ENCODE assay signal across 8 mouse cellular contexts in the genomic region with DNA sequence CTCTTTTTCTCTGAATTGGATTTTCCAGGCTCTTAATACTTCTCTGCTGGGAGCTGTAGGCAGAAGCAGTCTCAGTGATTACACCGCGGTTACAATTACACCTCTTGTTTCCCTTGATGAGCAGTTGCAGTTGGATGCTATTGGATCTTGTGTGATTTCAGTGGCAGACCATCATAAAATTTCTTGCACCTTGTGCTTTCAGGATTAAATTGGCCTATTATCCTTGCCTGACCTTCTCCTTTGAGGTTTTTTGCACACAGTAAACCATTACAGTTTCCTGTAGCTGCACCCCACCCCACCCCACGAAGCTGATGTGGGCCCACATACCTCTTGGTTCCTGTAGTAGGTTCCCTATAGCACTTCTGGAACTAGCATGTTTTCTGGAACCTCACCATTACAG. TPM values are rescaled to one million over a fixed set of nuclear protein-coding genes. Genes with fewer than 3 reads are reported as not detected.
DNase-seq lines count a peak whose midpoint lies in the region; ATAC-seq and TF ChIP-seq lines count a peak whose summit lies in the region.

No protein-coding gene starts in this region.

- no peak for DNase-seq in neural tube, embryonic 11.5 days (ENCODE audit: low spot score)
- DNase-seq in neural tube, embryonic 10.5 days (ENCODE audit: extremely low spot score, low spot score) = no peak
- DNase-seq in hindbrain, postnatal 0 days (ENCODE audit: low spot score) = peak; percentile 24
- peak; percentile 4 for DNase-seq in lung, postnatal 36 days
- DNase-seq in stomach, postnatal 0 days (ENCODE audit: low spot score) = peak; percentile 20
- no peak for DNase-seq in right cerebral cortex, postnatal 4 days
- DNase-seq in gastrocnemius, adult 8-10 months (ENCODE audit: low spot score in 2 of 2) = no peak

- peak overlapping the region; percentile 69 for H3K4me3 ChIP-seq in neural tube, embryonic 11.5 days (ENCODE audit: low read depth, low read length)
- H3K4me3 ChIP-seq in embryonic fibroblast, embryonic 13.5 days (ENCODE audit: insufficient read depth, low read length) = peak overlapping the region; percentile 99
- peak overlapping the region; percentile 69 for H3K4me3 ChIP-seq in hindbrain, postnatal 0 days (ENCODE audit: low read length)
- H3K4me3 ChIP-seq in stomach, postnatal 0 days (ENCODE audit: low read depth, low read length) = peak overlapping the region; percentile 78

- TF ChIP-seq POLR2A in embryonic fibroblast, embryonic 13.5 days (IDR thresholded peaks at IDR 0.05; ENCODE audit: low read depth, low read length) = no peak

- no peak for TF ChIP-seq CTCF in embryonic fibroblast, embryonic 13.5 days (IDR thresholded peaks at IDR 0.05; ENCODE audit: borderline replicate concordance, insufficient read depth, low read length)
- TF ChIP-seq CTCF in hindbrain, postnatal 0 days (IDR thresholded peaks at IDR 0.05; ENCODE audit: low read depth) = no peak
- TF ChIP-seq CTCF in stomach, postnatal 0 days (IDR thresholded peaks at IDR 0.05; ENCODE audit: low read depth) = no peak

- no peaks in the 10 kb centered on the region for H3K36me3 ChIP-seq in neural tube, embryonic 11.5 days (ENCODE audit: control insufficient read depth, insufficient read depth, low read length)
- no peaks in the 10 kb centered on the region for H3K36me3 ChIP-seq in hindbrain, postnatal 0 days (ENCODE audit: insufficient read depth, low read length)
- H3K36me3 ChIP-seq in stomach, postnatal 0 days (ENCODE audit: control insufficient read depth, insufficient read depth, low read length) = no peaks in the 10 kb centered on the region

- ATAC-seq in neural tube, embryonic 11.5 days (ENCODE audit: insufficient read depth, low FRiP score, low TSS enrichment) = no peak
- no peak for ATAC-seq in hindbrain, postnatal 0 days
- ATAC-seq in stomach, postnatal 0 days (ENCODE audit: low FRiP score, low TSS enrichment) = no peak

- no peak for TF ChIP-seq EP300 in stomach, postnatal 0 days (optimal IDR thresholded peaks at IDR 0.05)

- WGBS in neural tube, embryonic 11.5 days = 10% methylated on average over 3 of the region's 3 CpGs
- 20% methylated on average over 3 of the region's 3 CpGs for WGBS in hindbrain, postnatal 0 days
- WGBS in stomach, postnatal 0 days = 9% methylated on average over 3 of the region's 3 CpGs

- H3K9ac ChIP-seq in neural tube, embryonic 11.5 days (ENCODE audit: low read length) = peak overlapping the region; percentile 73
- H3K9ac ChIP-seq in hindbrain, postnatal 0 days (replicated peaks; ENCODE audit: low read length) = no peak overlapping the region
- H3K9ac ChIP-seq in stomach, postnatal 0 days (ENCODE audit: low read length) = peak overlapping the region; percentile 84

- H3K27ac ChIP-seq in neural tube, embryonic 11.5 days (ENCODE audit: low read depth, low read length) = no peak overlapping the region
- H3K27ac ChIP-seq in embryonic fibroblast, embryonic 13.5 days (ENCODE audit: insufficient read depth, low read length) = peak overlapping the region; percentile 94
- H3K27ac ChIP-seq in hindbrain, postnatal 0 days = no peak overlapping the region
- H3K27ac ChIP-seq in stomach, postnatal 0 days (replicated peaks) = peak overlapping the region; percentile 91

- H3K4me1 ChIP-seq in neural tube, embryonic 11.5 days (ENCODE audit: control insufficient read depth, insufficient read depth, low read length) = peaks cover 4% of the 10 kb centered on the region; the same call in 1 of the 2 replicates
- H3K4me1 ChIP-seq in embryonic fibroblast, embryonic 13.5 days (ENCODE audit: control insufficient read depth, insufficient read depth, low read length) = peaks cover under 1% of the 10 kb centered on the region; the same call in 1 of the 2 replicates
- H3K4me1 ChIP-seq in hindbrain, postnatal 0 days (ENCODE audit: insufficient read depth, low read length) = no peaks in the 10 kb centered on the region
- H3K4me1 ChIP-seq in stomach, postnatal 0 days (replicated peaks; ENCODE audit: control insufficient read depth, insufficient read depth) = no peaks in the 10 kb centered on the region; the same call in 1 of the 2 replicates

- H3K9me3 ChIP-seq in neural tube, embryonic 11.5 days (ENCODE audit: control insufficient read depth, low read length) = no peaks in the 10 kb centered on the region
- no peaks in the 10 kb centered on the region for H3K9me3 ChIP-seq in hindbrain, postnatal 0 days (ENCODE audit: low read length)
- H3K9me3 ChIP-seq in stomach, postnatal 0 days (ENCODE audit: control insufficient read depth, low read length) = no peaks in the 10 kb centered on the region

- peak overlapping the region; percentile 87 for H3K4me2 ChIP-seq in neural tube, embryonic 11.5 days (ENCODE audit: low read depth)
- H3K4me2 ChIP-seq in hindbrain, postnatal 0 days (ENCODE audit: low read depth, low read length) = peak overlapping the region; percentile 99
- H3K4me2 ChIP-seq in stomach, postnatal 0 days (replicated peaks; ENCODE audit: low read depth) = peak overlapping the region; percentile 73

- H3K27me3 ChIP-seq in neural tube, embryonic 11.5 days (ENCODE audit: control insufficient read depth, insufficient read depth, low read length) = no peaks in the 10 kb centered on the region
- no peaks in the 10 kb centered on the region for H3K27me3 ChIP-seq in hindbrain, postnatal 0 days (ENCODE audit: insufficient read depth, low read length)
- no peaks in the 10 kb centered on the region for H3K27me3 ChIP-seq in stomach, postnatal 0 days (ENCODE audit: control insufficient read depth, insufficient read depth, low read length)

RNA-seq across cellular contexts. Expression of a gene that starts 2.0 kb away (rescaled TPM):
- 112 and 113 TPM in 2 replicates for polyA plus RNA-seq in neural tube, embryonic 11.5 days (2014; fragmentation: Nextera tagmentation; extraction: Ambion mirVana)
- 356 and 416 TPM in 2 replicates for polyA plus RNA-seq in embryonic fibroblast, embryonic 13.5 days (2011; ENCODE audit: insufficient read length, low read depth, missing spikeins)
- total RNA-seq in hindbrain, postnatal 0 days (2014; rRNA removed) = 26.1 and 41.3 TPM in 2 replicates
- polyA plus RNA-seq in hindbrain, postnatal 0 days (2015; fragmentation: Nextera tagmentation; extraction: Ambion mirVana) = 57.3 and 59.2 TPM in 2 replicates
- polyA plus RNA-seq in stomach, postnatal 0 days (2015; fragmentation: Nextera tagmentation; extraction: Ambion mirVana) = 81.1 and 82.8 TPM in 2 replicates
- 10 to 100 TPM; 15.8 to 28.8 (median 25.4) TPM for total RNA-seq in gastrocnemius, adult 8-10 months (2022)

Comparison
In these comparisons a context has a peak if more than half of its experiments do, and no peak if none do; other contexts are left out.
1. DNase-seq: peak in hindbrain, postnatal 0 days (single experiment), lung, postnatal 36 days (single experiment) and stomach, postnatal 0 days (single experiment); none in neural tube, embryonic 11.5 days (single experiment), neural tube, embryonic 10.5 days (single experiment), right cerebral cortex, postnatal 4 days (single experiment) and gastrocnemius, adult 8-10 months (0 of 2).
2. H3K27ac ChIP-seq: peak in embryonic fibroblast, embryonic 13.5 days (single experiment) and stomach, postnatal 0 days (single experiment); none in neural tube, embryonic 11.5 days (single experiment) and hindbrain, postnatal 0 days (single experiment).
3. Peak in every context shown above with its lines, with median percentiles within 50 percentile points of each other: H3K4me2 ChIP-seq and H3K4me3 ChIP-seq.